Mouse (Mus musculus): ENCODE results near the gene Irgm1.

DNA sequence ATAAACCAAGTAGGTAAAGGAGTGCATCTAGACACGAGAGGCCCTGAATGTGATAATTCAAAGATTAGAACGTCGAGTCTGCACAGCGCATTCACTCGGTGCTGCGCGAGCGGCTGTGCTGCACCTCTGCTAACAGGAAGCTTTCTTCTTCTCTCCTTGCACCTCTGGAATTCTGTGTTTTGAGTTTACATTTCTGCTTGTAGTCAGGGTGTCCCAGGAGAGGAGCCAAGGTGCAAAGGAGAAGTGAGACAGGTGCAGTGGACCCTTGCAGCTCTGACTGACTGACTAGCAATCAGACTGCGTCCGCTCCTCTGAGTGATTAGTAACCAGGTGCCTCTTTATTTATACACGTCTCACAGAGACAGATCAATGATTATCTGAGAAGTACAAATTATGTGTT is 28.3 kb downstream of the Irgm1 start:
- TF ChIP-seq CTCF (IDR thresholded peaks at IDR 0.05; ENCODE audit: low read depth), result no peak
- TF ChIP-seq EP300 (IDR thresholded peaks at IDR 0.05; ENCODE audit: low read depth), result no peak

Measured in liver, embryonic 14.5 days (tissue).